Mouse (Mus musculus) T-cell, adult 2 months (primary cell): ENCODE measurements around the gene Slfn3.
A peak's percentile ranks its signal among the peaks of the same experiment; 100 is the strongest.
"Not testable (repeated sequence)": the region's sequence is repeated elsewhere in the genome, so short reads cannot be mapped to it uniquely, and the experiment has no call there.

Source experiments
- DNase-seq: peaks from one replicate; pipeline ENCODE4 v3.0.0; 2022; ENCODE audit warnings: low spot score

Gene Slfn3

DNA sequence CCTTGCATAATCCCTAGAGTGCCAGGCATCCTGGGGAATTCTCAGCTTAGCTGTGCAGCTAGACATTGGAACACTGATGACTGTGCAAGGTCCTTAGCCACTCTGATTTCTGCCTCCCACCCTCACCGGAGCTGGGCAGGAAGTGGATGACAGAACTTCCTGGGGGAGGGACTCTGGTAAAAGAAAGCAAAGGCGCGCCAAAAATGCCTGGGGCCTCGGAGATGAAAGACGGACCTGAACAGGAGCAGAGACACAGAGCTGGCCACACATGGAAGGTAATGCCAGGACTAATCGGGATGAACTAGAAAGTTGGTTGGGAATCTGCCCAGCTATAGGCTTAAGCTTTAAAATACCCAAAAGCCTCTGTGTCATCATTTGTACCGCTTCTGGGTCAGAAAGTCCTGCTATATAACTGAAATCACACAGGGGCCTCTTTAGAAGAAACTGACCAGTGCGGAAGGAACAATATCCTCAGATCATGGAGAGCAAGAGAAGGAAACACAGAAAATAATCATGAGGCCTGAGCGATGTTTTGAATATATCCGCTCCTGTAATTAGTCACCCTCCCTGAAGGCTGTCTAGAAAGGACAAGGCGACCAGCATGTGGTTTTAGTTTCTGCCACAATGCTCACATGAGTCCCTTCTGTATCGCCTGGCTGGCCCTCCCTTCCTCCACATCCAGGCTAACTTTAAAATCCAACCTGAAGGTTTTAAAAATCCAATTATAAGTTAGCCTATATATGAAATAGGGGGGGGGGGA is at the start of gene Slfn3:
Slfn3 (plus strand) TSS at position 197 of the 760 bp plus-strand sequence.
- peak; percentile 80 for DNase-seq

DNA sequence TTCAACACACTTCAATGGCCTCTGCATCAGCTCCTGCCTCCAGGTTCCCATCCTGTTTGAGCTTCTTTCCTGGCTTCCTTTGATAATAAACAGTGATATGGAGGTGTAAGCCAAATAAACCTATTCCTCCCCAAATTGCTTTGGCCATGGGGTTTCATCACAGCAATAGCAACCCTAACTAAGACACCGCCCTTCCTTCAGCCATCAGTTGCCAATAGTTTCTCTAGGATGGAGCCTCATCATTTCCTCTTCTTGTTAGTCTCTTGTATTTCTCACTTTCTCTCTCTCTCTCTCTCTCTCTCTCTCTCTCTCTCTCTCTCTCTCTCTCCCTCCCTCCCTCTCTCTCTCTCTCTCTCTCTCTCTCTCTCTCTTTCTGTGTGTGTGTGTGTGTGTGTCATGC is 42.2 kb upstream of the Slfn3 start:
- DNase-seq = not testable (repeated sequence)

DNA sequence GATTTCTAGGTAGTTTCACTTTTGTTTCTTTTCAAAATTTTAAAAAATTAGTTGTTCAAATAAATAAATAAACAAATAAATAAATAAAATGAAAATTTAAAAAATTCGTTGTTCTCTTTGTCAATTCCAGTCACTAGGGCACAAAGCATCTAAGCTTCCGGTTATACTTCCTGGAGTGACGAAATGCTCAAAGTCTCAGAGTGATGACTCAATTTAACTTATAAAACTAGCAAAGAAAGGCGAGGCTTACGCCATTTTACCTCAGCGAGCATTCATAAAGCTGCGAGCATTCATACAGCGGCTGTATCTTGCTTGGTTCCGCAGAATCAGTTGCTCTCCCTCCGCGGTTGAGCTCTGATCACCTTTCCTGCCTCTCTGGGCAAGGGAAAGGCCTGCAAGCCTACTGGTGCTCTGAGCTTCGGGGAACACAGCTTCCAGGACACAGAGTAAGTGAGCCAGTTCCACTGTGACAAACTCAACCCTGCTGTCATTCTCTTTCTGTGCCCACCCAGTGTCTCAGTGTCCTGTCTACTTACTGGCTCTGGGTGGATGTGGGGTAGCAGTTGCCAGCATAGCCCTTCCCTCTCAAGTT is 16.1 kb upstream of the Slfn3 start, which contains the start of gene Slfn4:
Slfn4 (plus strand) TSS at position 239 of the 592 bp plus-strand sequence.
- DNase-seq = no peak

DNA sequence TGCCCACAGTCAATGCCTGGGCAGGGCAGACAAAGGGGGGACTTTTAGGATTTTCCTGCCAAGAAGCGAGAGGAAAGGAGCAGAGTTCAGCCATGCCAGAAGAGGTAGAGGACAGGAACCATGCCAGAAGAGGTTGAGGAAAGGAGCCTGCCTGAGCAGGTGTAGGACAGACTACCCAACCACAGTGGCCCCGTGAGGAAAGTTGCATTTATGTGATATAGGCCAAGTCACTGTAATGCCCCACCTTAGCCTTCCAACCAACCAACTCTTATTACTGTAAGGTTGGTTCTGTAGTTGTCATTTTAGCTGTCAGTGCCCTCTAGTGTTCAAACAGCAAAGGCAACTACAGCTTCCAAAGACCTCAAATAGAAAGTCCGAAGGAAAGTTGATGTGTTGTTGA is 871 bp downstream of the Slfn3 start:
- peak; percentile 57 for DNase-seq

DNA sequence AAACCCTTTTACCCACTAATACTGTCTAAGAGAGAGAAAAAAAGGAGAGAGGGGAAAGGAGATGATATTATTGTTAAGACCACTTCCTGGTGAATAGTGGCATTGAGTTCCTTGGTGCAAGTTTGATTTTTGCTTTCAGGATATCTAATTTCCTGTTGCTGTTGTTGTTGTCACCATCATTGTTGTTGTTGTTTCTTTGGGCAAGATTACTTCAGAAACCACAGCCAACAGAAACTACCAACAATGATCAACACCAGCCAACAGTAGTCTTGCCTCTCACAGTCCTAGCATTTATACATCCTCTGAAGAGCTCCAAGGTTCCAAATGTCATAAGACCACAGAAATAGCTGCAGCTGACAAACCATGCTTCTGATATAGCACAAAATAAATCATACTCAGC is 13.9 kb downstream of the Slfn3 start:
- no peak for DNase-seq

DNA sequence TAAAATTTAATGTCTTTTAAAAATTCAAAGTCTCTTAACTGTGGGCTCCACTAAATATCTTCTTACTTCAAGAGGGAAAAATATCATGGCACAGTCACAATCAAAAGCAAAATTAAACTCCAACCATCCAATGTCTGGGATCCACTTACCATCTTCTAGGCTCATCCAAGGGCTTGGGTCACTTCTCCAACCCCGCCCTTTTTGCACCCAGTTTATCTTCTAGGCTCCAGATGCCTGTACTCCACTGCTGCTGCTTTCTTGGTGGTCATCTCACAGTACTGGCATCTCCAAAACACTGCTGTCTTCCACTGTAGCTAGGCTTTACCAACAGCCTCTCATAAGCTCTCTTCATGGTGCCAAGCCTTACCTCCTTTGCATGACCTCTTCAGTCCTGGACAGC is 25.0 kb downstream of the Slfn3 start:
- no peak for DNase-seq

DNA sequence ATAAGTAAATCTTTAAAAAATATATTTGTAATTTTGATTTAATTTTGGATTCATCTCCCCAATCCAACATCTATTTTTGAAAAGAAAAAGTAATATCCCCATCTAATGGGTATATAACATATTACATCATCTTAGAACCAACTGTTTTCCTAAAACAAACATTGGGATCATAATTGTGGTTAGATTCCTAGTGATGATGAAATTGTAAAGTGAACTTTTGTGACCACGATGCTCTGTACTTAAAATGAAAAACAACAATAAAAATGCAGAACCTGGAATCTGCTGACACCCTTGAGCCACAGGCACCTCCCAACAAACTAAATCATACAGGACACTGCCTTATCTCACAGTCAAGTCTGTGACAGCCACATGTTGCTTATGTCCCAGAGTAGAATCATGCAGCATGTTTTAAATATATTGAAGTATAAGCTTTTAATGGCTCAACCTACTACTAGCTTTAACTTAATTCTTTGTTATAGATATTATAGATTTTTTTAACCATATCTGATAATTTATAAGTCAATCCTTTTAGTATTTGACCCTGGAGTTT is 30.3 kb downstream of the Slfn3 start:
- no peak for DNase-seq

DNA sequence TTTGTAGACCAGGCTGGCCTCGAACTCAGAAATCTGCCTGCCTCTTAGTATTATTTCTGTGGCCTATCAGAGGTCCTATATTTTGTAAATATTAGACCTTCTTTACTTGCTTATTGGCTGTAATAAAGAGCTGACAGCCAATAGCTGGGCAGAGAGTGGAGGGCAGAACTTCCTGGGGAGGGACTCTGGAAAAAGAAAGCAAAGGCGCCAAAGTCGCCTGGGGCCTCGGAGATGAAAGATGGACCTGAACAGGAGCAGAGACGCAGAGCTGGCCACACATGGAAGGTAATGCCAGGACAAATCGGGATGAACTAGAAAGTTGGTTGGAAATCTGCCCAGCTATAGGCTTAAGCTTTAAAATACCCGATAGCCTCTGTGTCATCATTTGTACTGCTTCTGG is 32.2 kb downstream of the Slfn3 start:
- DNase-seq = peak; percentile 59

DNA sequence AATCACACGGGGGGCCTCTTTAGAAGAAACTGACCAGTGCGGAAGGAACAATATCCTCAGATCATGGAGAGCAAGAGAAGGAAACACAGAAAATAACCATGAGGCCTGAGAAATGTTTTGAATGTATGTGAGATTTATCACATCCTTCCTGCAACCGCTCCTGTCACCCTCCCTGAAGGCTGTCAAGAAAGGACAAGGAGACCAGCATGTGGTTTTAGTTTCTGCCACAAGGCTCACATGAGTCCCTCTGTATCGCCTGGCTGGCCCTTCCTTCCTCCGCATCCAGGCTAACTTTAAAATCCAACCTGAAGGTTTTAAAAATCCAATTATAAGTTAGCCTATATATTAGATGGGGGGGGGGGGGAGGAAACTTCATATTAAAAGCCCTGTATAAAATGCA is 32.7 kb downstream of the Slfn3 start:
- DNase-seq = not testable (repeated sequence)

DNA sequence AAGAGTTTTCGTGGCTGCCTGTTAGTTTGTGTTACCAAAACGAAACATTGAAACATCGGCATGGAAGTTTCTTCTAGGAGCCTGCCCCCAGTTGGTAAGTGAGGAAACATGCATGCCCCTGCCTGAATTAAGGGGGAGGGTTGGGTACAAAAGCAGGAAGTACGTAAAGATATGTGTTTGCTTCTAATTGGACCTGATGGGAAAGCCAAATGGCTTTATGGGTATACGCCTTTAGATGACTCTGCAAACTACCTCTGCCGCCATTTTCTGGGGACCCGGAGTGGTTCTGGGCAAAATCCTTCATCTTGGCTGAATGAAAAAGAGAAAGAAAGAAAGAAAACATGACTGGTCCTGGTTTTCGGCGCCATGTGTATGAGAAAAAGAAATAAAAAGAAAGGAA is 33.1 kb downstream of the Slfn3 start:
- DNase-seq = peak; percentile 87

DNA sequence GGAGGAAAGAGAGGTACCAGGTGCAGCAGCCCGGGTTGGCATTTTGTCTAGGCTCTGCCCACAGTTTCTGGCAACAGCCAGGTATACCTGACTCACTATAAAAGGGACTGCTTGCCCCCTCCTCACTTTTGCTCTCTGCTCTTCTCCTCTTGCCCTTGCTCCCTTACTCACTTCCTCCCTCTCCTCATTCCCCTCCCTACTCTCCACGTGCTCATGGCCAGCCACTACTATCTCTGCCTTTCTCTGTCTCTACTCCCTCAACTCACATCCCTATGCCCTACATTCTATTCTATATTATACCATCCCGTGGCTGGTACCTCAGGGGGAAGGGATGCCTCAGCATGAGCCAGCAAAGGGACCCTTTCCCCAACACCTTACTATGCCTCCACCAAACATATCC is 33.6 kb downstream of the Slfn3 start:
- DNase-seq = no peak

DNA sequence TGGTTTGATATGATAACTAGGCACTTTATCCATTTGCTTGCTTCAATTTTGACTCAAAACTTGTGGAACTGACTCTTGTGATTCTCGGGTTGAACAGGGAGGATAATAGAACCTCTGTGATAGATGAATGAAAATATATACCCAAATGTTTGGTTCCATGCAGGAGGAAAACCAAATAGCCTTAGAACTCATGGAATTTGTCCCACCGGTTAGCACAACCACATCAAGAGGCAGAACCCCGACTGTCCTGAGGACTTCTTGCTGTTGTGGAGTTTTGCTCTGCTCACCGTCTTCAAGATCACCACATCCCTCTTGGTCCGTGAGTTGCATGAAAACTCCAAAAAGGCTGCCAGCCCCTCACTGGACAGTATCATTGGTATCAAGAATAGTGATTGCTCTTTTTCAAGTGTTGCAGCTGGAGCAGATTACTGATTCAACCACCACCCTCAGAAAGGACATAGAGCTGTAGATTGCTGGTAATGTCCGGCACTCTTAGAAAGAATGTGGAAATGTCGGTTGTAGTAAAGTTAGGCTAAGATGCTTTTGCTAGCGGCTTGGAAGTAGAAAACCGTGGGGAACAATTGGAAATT is 34.3 kb downstream of the Slfn3 start:
- DNase-seq = no peak

DNA sequence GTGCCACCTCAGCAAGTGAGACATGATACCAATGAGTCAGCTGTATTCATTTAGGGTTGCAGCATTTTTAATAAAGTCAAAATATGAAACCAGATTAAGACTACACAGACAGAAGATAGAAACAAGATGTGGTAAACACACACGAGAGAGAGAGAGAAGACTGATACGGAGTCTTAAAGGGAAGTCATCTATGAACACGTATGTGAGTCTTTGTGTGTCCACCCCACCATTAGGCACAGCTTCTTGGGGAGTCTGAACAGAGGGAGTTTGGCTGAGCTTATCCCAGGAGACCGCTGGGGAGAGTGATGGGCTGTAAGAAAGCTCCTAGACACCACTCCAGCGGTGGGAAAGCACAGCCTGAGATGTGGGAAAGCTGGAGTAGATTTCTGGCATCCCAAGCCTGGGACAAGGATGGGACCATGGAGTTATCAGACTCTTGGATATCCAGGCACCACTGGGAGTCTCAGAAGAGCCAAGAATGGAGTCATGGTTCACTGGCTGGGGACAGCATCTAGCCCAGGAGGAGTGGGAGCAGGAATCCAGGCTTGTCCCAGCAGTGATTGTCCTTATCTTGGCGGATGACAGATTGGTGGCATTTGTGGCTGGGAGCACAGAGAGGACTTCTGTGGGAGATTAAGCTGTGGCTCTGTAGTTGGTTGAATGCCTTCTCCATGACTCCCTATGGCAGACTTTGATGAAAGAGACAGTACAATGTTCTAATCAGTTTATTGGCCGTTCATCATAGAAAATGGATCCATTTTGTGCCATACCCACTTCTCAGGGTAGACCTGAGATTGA is 37.0 kb downstream of the Slfn3 start:
- DNase-seq = no peak

DNA sequence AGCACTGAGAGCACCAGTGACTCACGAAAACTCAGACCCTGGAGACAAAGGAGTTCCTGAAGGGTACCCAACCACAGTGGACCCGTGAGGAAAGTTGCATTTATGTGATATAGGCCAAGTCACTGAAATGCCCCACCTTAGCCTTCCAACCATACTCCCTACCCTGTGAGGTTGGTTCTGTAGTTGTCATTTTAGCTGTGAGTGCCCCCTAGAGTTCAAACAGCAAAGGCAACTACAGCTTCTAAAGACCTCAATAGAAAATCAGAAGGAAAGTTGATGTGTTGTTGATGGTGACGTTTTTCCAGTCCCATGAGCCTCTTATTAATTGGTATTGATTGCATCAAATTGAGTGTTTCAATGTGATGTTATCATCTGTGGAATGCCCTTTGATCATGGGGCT is 39.8 kb downstream of the Slfn3 start:
- DNase-seq = peak; percentile 50

DNA sequence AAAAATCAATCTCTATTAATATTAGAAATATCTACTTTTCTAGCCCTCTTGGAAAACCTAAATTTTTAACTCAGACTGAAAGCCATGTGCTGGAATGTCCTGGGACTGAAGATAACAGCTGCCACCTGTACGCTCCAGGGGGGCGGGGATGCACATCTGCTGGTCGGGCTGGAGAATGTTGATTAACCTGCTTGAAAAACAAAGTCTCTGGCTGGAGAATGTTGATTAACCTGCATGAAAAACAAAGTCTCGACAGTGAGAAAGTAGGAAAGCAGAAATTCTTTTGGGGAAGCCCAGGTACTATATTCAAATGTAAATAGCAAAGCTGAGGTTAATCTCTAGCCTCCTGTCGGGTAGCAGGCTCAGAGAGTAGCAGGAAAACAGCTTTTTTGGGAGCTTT is 42.5 kb downstream of the Slfn3 start:
- not testable (repeated sequence) for DNase-seq

DNA sequence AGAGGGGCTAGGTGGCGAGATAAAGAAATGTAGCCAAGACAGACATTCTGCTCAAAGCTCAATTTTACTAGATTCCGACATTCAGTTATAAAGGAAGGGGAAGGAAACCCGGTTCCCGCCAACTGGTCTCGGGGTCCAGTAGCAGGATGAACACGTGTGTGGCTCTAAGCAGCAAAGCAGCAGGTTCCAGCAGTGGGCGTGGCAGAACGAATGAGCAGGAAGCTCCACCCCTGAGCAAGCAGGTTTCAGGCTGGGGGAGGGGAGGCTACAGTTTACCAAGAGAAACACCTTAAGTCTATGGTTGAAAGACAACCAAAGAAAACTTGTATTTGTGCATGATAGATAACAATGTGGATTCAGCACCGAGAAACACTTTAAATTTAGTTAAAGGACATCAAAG is 46.3 kb downstream of the Slfn3 start:
- not testable (repeated sequence) for DNase-seq

DNA sequence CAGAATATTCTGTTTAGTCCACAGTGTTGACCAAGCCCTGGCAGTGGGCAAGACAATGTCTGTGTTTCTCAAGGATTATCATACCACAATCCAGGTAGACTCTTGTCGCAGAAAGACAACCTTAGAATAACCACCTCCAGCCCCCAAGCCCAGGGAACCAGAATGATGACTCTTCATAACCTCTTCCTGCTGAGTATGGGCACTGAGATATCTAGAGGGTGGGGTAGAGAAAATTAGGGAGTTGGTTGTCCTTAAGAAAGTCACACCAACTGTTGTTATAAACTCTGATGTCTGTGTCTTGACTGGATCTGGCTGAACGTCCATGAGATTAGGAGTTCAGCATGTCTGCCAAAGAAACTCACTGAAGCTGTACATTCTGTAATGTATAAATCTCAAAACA is 47.3 kb downstream of the Slfn3 start:
- no peak for DNase-seq

DNA sequence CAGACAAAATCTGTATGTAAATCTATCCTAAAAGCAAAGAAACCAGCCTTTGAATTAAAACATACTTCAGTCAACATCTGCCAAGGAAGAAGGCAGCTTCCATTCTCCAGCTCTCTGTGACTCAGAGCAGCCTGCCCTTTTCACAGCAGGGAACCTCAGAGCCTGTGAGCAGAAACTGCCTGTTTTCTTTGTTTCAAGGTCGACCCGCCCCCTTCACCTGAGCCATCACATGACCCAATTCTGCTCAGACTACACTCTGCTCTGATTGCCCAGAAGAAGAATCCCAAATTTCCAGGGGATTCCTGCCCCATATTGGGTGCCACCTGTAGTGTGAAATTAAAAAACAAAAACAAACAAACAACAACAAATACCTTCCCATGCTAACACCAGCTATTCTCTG is 48.7 kb downstream of the Slfn3 start:
- DNase-seq = no peak

DNA sequence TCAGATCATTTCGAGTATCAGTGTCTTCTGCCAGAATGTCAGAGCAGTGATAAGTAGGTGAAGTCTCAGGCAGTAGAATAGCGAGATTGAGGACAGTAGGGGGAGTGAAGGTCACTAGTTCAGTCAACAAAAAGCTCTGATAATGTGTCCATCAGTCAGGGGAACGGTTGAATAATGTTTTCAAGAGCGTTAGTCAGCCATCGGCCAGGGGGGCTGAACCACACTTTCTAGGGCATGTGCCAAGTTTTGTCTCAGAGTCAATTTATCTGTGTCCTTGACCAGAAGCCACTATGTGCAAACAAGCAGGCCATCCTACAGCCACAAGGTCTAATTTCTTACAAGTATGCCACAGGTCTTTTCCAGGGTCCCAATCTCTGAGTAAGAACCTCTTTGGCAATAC is 66.1 kb downstream of the Slfn3 start:
- not testable (repeated sequence) for DNase-seq

DNA sequence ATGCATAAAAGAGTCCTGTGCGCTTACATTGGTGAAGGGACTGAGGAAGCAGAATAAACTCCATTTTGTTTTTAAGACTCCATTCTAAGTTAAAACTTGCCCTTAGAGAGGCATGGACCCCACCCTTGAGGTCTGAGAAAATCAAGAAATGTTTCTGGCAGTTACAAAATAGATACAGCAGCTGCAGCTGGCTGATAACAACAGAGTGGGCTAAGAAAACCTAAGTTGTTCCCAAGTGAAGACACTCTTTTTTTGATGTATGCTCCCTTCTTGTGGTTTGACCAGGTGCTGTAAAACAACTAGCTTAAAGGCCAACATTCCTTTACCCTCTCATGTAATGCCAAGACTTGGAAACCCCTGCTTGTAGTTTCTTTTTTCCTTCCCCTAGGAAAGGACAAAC is 71.5 kb downstream of the Slfn3 start:
- DNase-seq = no peak

DNA sequence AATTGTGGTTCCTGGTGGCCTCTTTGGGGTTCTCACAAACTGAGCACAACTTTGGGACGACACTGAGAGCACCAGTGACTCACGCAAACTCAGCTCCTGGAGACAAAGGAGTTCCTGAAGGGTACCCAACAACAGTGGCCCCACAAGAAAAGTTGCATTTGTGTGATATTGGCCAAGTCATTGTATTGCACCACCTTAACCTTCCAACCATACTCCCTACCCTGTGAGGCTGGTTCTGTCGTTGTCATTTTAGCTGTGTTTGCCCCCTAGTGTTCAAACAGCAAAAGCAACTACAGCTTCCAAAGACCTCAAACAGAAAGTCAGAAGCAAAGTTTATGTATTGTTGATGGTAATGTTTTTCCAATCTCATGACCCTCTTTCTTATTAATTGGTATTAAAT is 72.0 kb downstream of the Slfn3 start:
- DNase-seq = peak; percentile 21
